Mouse (Mus musculus) left cerebral cortex, postnatal 10 days (tissue): ENCODE data around the gene Nr2f1. TPM values are rescaled to one million over a fixed set of nuclear protein-coding genes. Genes with fewer than 3 reads are reported as not detected.

ENCODE experiments used
- DNase-seq, 2 experiments: peaks; one replicate each; pipeline ENCODE4 v3.0.0; 2021 to 2022; ENCODE audit warnings: low spot score in 2 of 2, mixed read lengths in 1 of 2; ENCODE audit errors: extremely low spot score in 1 of 2
- intact Hi-C: fragments of 180-260 bp; cut with DNase I; formaldehyde crosslinking; loops from one replicate; pipeline ENCODE4 v1.15.1; 2025
- total RNA-seq, 2 experiments: library from RNA; stranded (reverse); gene quantifications; 2 replicates each; pipeline ENCODE4 v1.2.3; 2021

The Nr2f1 gene
- total RNA-seq, 2 experiments from 2014 or later, result 146 to 153 TPM

- DNase-seq, result peak in 1 of 2 experiments; percentile 56
- intact Hi-C loops, result loop anchor here (5.0 to 10.0 kb wide), 7 partner anchors 320 to 1643 kb away; no protein-coding TSS in a partner anchor
These were observed 2.5 kb upstream of the Nr2f1 start for GRCm38 (mm10) chr13:78201871-78202565.

GRCm38 (mm10) chr13:78200991-78201870 is 1.7 kb upstream of the Nr2f1 start:
- DNase-seq, result peak; percentile 94 to 95
- intact Hi-C loops, result loop anchor here (5.0 to 10.0 kb wide), 7 partner anchors 321 to 1644 kb away; no protein-coding TSS in a partner anchor

GRCm38 (mm10) chr13:78200407-78200806 is 850 bp upstream of the Nr2f1 start:
- intact Hi-C loops, result loop anchor here (5.0 to 10.0 kb wide), 7 partner anchors 322 to 1644 kb away; no protein-coding TSS in a partner anchor
- peak in 1 of 2 experiments; percentile 63 for DNase-seq

GRCm38 (mm10) chr13:78198871-78199641 is 501 bp downstream of the Nr2f1 start:
- intact Hi-C loops, result loop anchor here (5.0 kb wide), 1 partner anchor 1152 kb away; no protein-coding TSS in a partner anchor
- peak in 1 of 2 experiments; percentile 80 for DNase-seq

GRCm38 (mm10) chr13:78198391-78198870 is 1.1 kb downstream of the Nr2f1 start:
- peak in 1 of 2 experiments; percentile 64 for DNase-seq
- intact Hi-C loops, result loop anchor here (5.0 kb wide), 1 partner anchor 1151 kb away; no protein-coding TSS in a partner anchor

GRCm38 (mm10) chr13:78197819-78198390 is 1.7 kb downstream of the Nr2f1 start:
- intact Hi-C loops, result loop anchor here (5.0 kb wide), 1 partner anchor 1151 kb away; no protein-coding TSS in a partner anchor
- peak in 1 of 2 experiments; percentile 65 for DNase-seq

GRCm38 (mm10) chr13:78197286-78197818 is 2.2 kb downstream of the Nr2f1 start:
- intact Hi-C loops, result loop anchor here (5.0 kb wide), 1 partner anchor 1150 kb away; no protein-coding TSS in a partner anchor

GRCm38 (mm10) chr13:78196236-78196796 is 3.2 kb downstream of the Nr2f1 start:
- intact Hi-C loops, result loop anchor here (5.0 kb wide), 1 partner anchor 1149 kb away; no protein-coding TSS in a partner anchor
- DNase-seq, result no peak

More at GRCm38 (mm10) chr13:78197286-78197818, 2.2 kb downstream of the Nr2f1 start:
- no peak for DNase-seq

GRCm38 (mm10) chr13:78195601-78196115 is 3.9 kb downstream of the Nr2f1 start:
- intact Hi-C loops, result loop anchor here (5.0 kb wide), 1 partner anchor 1148 kb away; no protein-coding TSS in a partner anchor

GRCm38 (mm10) chr13:78194850-78195600 is 4.5 kb downstream of the Nr2f1 start:
- DNase-seq, result peak in 1 of 2 experiments; percentile 66
- intact Hi-C loops, result loop anchor here (5.0 kb wide), 1 partner anchor 1148 kb away; no protein-coding TSS in a partner anchor

More at GRCm38 (mm10) chr13:78195601-78196115, 3.9 kb downstream of the Nr2f1 start:
- DNase-seq, result no peak

GRCm38 (mm10) chr13:78194135-78194849 is 5.3 kb downstream of the Nr2f1 start:
- intact Hi-C loops, result no loop called here

GRCm38 (mm10) chr13:78193211-78193610 is 6.3 kb downstream of the Nr2f1 start:
- no peak for DNase-seq
- intact Hi-C loops, result no loop called here

More at GRCm38 (mm10) chr13:78194135-78194849, 5.3 kb downstream of the Nr2f1 start:
- no peak for DNase-seq

- intact Hi-C loops, result loop anchor here (10.0 kb wide), 3 partner anchors 1055 to 1345 kb away; partner anchors contain the start of genes 2210408I21Rik and Slf1
- DNase-seq, result no peak
These were observed 10.0 kb downstream of the Nr2f1 start for GRCm38 (mm10) chr13:78189586-78189985.

GRCm38 (mm10) chr13:78187833-78188232 is 11.7 kb downstream of the Nr2f1 start:
- intact Hi-C loops, result loop anchor here (10.0 kb wide), 3 partner anchors 1053 to 1343 kb away; partner anchors contain the start of genes 2210408I21Rik and Slf1
- DNase-seq, result no peak

GRCm38 (mm10) chr13:78186340-78186946 is 13.1 kb downstream of the Nr2f1 start:
- intact Hi-C loops, result loop anchor here (10.0 kb wide), 3 partner anchors 1052 to 1342 kb away; partner anchors contain the start of genes 2210408I21Rik and Slf1
- DNase-seq, result no peak
